Mouse (Mus musculus) kidney, postnatal 36 days (tissue): Measurements from ENCODE around the gene Apoc2.
A peak's percentile ranks its signal among the peaks of the same experiment; 100 is the strongest.
"Not testable (repeated sequence)": the region's sequence is repeated elsewhere in the genome, so short reads cannot be mapped to it uniquely, and the experiment has no call there.

Experiments used
- DNase-seq, 2 experiments: peaks; one replicate each; pipeline ENCODE4 v3.0.0; 2021 to 2022; ENCODE audit warnings: mixed read lengths in 2 of 2

The Apoc2 gene

DNA sequence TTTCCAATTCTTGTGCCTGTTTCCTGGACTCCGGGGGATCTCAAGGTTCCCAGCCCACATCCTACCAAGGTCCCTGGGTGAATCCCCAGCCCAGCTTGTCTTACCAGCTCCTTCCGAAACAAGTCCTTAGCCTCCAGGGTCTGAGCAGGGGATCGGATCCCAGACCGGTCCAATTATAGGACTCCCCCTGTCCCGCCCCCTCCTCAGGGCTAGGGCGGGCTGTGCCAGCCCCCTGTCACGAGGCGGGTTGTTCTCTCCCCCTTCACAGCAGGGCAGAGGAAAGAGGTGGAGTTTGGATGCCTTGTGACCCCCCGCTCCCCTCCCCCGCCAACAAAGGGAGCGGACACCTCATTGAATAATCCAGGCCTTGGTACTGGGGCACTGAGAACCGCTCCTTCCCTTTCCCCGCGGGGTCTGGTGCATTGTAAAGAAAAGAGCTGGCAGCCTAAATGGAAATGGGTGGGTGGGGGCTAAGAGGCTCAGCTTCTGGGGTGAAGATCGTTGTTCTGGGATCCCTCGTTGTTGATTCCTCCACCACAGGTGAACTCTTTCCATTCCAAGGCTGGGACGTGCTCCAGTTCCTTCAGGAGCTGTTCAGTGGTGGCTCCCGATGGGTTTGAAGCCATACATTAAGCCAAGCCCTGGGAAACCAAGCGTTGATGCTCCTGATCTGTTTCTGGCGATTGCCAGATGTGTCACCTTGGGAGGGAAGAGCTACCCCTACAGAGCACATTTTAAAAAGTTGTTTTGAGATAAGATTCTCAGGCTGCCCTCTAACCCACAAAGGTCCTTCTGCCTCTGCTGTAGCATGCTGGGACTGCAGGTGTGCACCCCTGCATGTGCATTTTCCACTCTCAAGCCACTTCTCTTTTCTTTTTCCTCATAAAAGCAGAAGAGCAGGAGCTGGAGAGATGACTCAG is 21.4 kb upstream of the Apoc2 start, which contains the start of gene Apoe:
TSS of gene Apoe (minus strand) at position 282 of the 920 bp plus-strand sequence.
- peak; percentile 67 to 81 for DNase-seq

DNA sequence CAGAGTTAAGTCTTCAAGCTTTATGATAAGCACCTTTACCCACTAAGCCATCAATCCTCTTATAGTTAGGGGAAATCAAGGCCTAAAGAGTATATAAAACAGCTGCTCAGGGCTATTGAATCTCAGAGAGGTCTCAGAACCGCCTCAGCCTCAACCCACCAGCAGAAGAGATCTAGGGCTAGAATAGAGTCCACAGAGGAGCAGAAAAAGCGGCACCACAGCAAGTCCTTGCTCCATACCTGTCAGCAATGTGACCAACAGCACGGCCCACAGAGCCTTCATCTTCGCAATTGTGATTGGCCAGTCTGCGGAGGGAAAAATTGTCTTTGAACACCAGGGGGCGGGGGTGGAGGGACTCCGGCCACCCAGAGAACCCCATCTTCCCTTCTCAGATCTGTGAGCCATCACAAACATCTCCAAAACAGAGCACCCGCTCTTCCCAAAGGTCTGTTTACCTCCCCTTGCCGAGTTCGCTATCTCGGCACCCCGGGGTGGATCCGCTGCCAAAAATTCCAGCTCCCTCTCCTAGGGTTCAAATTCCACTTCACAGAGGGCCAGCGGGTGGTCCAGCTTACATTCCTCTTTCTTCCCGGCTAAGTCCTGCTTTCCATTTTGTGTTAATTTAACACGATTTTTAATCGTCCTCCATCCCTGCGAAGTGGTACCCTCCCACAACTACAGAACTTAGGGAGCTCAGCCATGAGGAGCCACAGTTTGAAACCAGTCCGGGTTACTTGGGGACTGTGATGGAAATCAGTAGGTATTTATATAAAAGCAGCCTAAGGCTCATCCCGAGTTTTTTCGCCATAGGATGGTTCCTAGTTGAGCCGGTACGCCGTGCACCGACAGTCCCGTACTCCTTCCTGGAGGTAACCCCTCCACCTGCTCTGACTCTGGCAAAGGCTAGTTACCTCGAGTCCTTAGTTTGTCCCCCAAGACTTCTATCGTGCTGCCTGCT is 20.5 kb upstream of the Apoc2 start:
- DNase-seq: peak; percentile 45 to 66

- no peak for DNase-seq
Measured at GRCm38 (mm10) chr7:19696336-19696873, 18.7 kb upstream of the Apoc2 start.

DNA sequence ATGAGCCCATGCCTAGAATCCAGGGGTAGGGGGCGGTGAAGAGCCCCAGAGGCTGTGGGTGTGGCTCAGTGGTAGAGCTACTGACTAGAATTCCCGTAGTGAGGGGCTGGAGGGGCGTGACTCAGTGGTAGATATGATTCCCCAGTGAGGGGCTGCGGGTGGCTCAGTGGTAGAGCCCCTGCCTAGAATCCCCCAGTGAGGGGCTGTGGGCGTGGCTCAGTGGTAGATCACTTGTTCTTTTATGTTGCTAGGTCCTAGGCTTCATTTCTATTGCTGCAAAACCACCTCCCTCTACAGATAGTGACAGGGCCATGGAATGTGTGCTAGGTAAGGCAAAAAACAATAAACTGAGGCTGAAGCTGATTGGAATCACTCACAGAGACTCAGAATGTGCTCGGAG is 18.1 kb upstream of the Apoc2 start:
- DNase-seq: no peak

DNA sequence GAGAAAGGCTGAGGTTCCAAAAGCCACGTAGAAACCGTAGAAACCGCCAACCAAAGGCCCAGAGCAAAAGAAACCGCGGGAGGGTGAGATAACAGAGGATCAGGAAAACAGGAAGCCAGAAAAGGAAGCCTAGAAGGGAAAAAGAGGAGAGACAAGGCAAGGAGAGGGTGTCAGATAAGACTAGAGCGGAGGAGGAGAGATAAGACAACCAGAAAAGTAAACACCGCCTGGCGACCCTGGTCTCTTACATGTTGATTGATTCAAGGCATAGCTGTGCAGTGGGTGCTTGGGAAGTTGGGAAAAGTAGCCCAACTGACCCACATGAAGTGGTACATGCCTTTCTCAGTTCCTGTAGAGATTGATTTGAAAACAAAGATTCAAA is 17.5 kb upstream of the Apoc2 start:
- no peak for DNase-seq

DNA sequence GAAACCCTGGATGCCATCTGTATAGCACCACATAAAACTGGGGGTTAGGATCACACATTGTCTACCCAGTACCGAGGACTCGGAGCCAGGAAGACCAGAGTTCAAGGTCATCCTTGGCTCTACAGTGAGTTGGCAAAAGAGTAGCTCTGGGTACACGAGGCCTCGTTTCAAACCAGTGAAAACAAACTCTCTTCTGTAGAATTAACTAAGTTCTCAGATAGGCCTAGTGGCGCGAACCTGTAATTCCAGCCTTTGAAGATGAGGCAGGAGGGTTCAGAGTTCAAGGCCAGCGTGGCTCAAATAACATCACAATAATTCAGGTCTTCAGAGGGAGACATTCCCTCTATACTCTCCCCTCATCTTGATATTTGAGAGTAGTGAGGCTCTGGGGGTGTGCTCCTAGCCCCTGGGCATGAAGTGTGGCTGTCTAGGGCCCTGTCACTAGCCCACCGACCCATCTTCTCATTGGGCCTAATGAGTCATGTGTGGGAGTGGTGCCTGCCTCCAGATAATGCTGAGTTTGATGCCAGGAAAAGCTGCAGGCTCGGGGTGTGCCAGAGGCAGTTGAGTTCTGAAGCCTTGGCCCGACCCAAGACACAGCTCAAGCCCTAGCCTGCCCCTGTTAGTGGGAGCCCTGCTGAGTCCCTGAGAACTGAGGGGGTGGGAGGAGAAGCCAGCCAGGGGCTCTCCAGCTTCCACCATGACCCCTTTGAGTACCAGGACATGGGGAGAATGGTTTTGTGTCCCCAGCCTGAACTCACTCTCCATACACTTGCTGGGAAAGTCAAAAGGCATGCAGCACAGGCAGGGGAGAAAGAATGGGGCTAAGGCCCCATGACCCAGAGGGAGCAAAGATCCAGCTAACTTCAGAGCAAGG is 16.8 kb upstream of the Apoc2 start:
- no peak for DNase-seq

GRCm38 (mm10) chr7:19693421-19693820 is 15.7 kb upstream of the Apoc2 start:
- DNase-seq: peak; percentile 56 to 64

GRCm38 (mm10) chr7:19691873-19692865 is 14.4 kb upstream of the Apoc2 start, which contains the start of gene Apoc1:
TSS of gene Apoc1 (minus strand) at chr7:19692660.
- DNase-seq: peak in 1 of 2 experiments; percentile 48

- DNase-seq: no peak
Measured at GRCm38 (mm10) chr7:19691434-19691833, 13.7 kb upstream of the Apoc2 start.

GRCm38 (mm10) chr7:19690845-19691244 is 13.1 kb upstream of the Apoc2 start:
- no peak for DNase-seq

GRCm38 (mm10) chr7:19688611-19689010 is 10.9 kb upstream of the Apoc2 start:
- no peak for DNase-seq

- no peak for DNase-seq
Measured at GRCm38 (mm10) chr7:19688101-19688500, 10.4 kb upstream of the Apoc2 start.

DNA sequence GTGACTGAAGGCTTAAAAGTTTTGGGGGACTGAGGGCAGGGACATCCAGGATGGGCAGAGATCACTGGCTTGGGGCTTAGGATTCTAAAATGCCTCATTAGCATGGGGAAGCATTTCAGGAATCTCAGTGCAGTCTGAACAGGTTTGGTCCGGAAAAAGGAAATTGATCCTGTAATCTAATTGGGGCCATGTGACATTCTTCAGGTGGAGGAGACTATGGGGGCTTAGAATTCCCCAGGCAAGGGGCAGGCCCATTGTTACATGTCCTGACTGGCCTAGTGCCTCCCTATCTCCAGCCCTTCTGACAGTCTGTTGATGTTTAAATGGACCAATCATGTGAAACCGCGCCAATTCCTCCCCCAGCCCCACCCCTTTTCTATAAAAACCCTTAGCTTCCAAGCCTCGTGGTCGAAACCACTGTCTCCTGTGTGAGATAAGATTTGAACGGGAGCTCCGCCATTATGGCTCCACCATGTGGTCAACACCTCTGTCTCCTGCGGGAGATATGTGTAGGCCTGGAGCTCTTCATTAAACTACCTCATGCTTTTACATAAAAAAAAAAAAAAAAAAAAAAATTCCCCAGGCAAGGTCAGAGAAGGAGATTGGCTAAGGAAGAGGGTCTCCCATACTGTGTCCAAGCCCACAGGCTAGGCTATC is 9.3 kb upstream of the Apoc2 start:
- DNase-seq: not testable (repeated sequence)

DNA sequence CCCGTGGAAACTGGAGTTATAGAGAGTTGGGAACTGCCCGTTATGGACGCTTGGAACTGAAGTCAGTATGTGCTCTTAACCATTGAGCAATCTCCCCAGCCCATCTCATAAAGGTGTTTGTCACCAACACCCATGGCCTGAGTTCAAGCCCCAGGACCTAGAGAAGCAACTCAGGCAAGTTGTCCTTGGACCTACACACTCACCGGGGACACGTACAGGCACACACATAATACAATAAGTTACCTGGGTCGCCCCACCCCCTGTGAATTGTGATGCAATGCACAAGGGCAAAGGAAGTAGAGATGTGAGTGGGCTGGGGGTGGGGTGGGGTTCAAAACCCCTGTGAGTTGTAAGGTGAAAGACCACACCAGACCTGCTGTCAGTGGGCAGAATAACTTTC is 8.8 kb upstream of the Apoc2 start:
- DNase-seq: no peak

GRCm38 (mm10) chr7:19685374-19685773 is 7.6 kb upstream of the Apoc2 start:
- DNase-seq: peak in 1 of 2 experiments; percentile 35

DNA sequence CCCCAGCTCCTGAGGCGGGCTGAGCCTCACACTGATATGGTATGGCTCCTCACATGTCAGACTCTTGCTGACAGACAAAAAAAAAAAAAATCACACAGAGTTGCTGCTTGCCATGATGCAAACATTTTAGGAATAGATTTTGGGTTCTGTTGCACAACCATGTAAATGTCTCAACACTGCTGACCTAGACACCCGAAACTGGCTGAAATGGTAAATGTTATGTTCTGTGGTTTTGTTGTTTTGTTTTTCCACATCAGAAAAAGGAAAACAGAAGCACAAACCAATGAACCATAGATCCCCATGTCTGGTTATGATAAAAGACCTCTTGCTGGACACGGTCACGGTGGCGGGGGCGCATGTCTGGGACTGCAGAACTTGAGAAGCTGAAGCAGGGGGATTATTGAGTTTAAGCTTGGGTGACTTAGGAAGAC is 6.0 kb upstream of the Apoc2 start:
- DNase-seq: no peak

DNA sequence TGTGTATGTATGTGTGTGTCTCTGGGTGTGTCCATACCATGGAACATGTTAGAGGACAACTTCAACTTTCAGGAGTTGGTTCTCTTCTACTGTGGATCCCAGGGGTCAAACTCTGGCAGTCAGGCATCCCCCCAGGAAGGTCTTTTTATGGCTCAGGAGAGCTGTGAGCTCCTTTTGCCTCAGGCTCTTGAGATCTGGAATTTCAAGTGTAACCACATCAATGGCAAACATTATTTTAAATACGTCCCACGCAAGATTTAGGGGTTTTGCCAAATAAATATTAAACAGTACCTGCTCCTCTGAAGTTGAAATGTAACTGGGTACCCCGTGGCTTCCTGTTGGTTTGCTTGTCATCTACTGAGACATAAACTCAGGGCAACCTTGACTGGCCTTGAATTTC is 5.2 kb upstream of the Apoc2 start:
- DNase-seq: no peak

GRCm38 (mm10) chr7:19681202-19681694 is 3.5 kb upstream of the Apoc2 start, which contains the start of the genes Gm44805 and Apoc4:
TSS of gene Gm44805 (minus strand) at chr7:19681423.
TSS of gene Apoc4 (minus strand) at chr7:19681479.
- no peak for DNase-seq

- DNase-seq: no peak
Measured at GRCm38 (mm10) chr7:19680702-19681101, 3.0 kb upstream of the Apoc2 start.

GRCm38 (mm10) chr7:19678901-19679300 is 1.2 kb upstream of the Apoc2 start:
- no peak for DNase-seq
